Mouse (Mus musculus): Measurements from ENCODE around the gene Mtus2. TPM values are rescaled to one million over a fixed set of nuclear protein-coding genes. Genes with fewer than 3 reads are reported as not detected.
"Not testable (repeated sequence)": the region's sequence is repeated elsewhere in the genome, so short reads cannot be mapped to it uniquely, and the experiment has no call there.

The Mtus2 gene
- polyA plus RNA-seq, 1 experiment from 2014 or later, result 17.9 TPM

DNA sequence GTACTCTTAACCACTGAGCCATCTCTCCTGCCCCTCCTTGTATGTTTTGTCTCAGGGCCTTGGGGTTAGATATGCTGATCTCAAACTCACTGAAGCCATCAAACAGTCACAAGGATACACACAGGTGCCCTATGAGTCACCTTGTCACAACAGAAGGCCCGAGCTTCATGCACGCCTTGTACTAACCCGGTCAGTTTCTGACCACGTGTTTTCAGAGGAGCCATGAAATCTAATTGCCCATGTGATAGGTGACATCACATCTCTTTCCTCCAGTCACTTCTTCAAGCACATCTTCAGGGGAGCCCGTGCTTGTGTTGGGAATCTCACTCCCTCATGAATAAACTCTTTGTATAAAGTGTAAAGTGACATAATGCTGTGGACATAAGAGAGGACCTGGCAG lies 32.5 kb upstream of the Mtus2 start:
- WGBS, result 82% methylated on average over 5 of the region's 5 CpGs

DNA sequence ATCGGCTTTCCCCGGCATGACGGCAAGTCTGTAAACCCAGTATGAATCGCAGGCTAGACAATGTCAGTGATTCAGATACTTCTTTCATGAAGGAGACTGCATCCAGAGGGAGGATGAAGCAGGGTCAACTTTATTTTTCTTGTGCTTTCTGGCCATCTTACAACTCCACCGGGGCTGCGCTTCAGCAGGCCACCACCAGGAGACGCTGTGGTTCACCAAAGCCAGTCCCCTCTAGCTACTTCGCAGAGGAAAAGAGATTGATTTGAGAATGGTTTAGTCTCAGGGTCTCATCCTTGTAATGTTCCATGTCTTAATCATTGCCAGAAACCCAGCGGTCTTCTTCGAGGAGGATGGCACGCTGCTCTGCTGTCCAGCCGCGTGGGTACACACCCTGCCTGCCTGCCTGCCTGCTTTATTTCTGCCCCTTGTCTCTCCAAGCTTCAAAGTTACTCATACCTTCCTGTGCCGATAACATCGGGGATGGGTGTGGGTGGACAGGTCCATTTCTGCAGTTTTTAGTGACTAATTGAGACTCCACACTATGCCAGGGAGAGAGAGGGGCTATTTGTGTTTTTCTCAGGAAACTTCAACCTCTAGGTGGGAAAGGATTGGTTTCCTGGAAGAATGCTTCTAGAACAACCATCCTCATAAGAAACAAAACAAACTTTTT lies 31.1 kb upstream of the Mtus2 start:
- H3K27me3 ChIP-seq (replicated peaks; ENCODE audit: control insufficient read depth, insufficient read depth, low read length), result no peaks in the 10 kb centered on the region
- no peak overlapping the region for H3K9ac ChIP-seq (replicated peaks; ENCODE audit: low read depth, low read length)
- 0 out of 2 replicates have a peak, but pooled peaks cover 2% of the 10 kb centered on the region for H3K9me3 ChIP-seq (ENCODE audit: control insufficient read depth, low read length)
- no peaks in the 10 kb centered on the region for H3K4me1 ChIP-seq (replicated peaks; ENCODE audit: control insufficient read depth, insufficient read depth, low read length)
- no peak overlapping the region for H3K4me3 ChIP-seq (replicated peaks; ENCODE audit: low read length)
- ATAC-seq, result no peak
- H3K36me3 ChIP-seq (ENCODE audit: control insufficient read depth, insufficient read depth), result no peaks in the 10 kb centered on the region
- 76% methylated on average over 15 of the region's 15 CpGs for WGBS
- H3K4me2 ChIP-seq (ENCODE audit: low read length), result no peak overlapping the region
- no peak overlapping the region for H3K27ac ChIP-seq (ENCODE audit: low read length)

More for the DNA sequence above, 32.5 kb upstream of the Mtus2 start:
- Histone ChIP-seq H3K4me2 (ENCODE audit: low read length) (no peak overlapping the region), H3K4me1 (replicated peaks; ENCODE audit: control insufficient read depth, insufficient read depth, low read length) (no peaks in the 10 kb centered on the region), H3K9ac (replicated peaks; ENCODE audit: low read depth, low read length) (no peak overlapping the region), H3K4me3 (replicated peaks; ENCODE audit: low read length) (no peak overlapping the region), H3K9me3 (ENCODE audit: control insufficient read depth, low read length) (0 out of 2 replicates have a peak, but pooled peaks cover 2% of the 10 kb centered on the region), H3K36me3 (ENCODE audit: control insufficient read depth, insufficient read depth) (no peaks in the 10 kb centered on the region), H3K27ac (ENCODE audit: low read length) (no peak overlapping the region), H3K27me3 (replicated peaks; ENCODE audit: control insufficient read depth, insufficient read depth, low read length) (no peaks in the 10 kb centered on the region)
- ATAC-seq, result no peak

DNA sequence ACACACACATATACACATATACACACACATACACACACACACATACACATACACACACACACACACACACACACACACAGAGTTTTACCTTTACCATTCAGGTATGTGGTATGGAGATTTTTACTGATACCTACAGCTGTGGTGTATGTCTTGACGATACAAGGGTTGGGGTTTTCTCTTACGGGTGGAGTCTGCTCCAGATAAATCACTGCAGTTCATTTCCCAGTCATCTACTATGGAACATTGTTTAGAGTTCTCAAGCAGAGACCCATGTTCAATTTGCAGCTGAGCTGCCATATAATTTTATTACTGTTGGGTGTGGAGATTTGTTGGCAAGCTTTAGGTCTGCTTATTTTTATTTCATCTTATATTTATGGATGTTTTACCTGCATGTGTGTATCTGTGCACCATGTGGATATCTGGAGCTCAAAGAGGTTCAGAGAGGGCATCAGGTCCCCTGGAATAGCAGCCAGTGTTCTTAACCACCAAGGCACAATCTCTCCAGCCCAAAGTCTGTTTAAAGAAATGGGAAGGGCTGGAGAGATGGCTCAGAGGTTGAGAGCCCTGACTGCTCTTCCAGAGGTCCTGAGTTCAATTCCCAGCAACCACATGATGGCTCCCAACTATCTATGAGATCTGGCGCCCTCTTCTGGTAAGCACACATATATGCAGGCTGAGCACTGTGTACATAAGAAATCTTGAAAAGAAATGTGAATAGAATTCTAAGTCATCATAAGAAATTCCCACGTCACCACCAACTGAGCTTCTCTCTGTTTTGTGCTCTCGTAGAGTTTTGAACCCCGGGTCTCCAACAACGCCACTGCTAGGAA lies 28.2 kb upstream of the Mtus2 start:
- H3K4me2 ChIP-seq (ENCODE audit: low read length), result no peak overlapping the region
- H3K9ac ChIP-seq (replicated peaks; ENCODE audit: low read depth, low read length), result no peak overlapping the region
- no peak for ATAC-seq
- no peak overlapping the region for H3K27ac ChIP-seq (ENCODE audit: low read length)
- no peaks in the 10 kb centered on the region for H3K27me3 ChIP-seq (replicated peaks; ENCODE audit: control insufficient read depth, insufficient read depth, low read length)
- H3K36me3 ChIP-seq (ENCODE audit: control insufficient read depth, insufficient read depth), result no peaks in the 10 kb centered on the region
- H3K4me3 ChIP-seq (replicated peaks; ENCODE audit: low read length), result no peak overlapping the region
- no peaks in the 10 kb centered on the region for H3K4me1 ChIP-seq (replicated peaks; ENCODE audit: control insufficient read depth, insufficient read depth, low read length)
- 0 out of 2 replicates have a peak, but pooled peaks cover 2% of the 10 kb centered on the region for H3K9me3 ChIP-seq (ENCODE audit: control insufficient read depth, low read length)
- WGBS, result 81% methylated on average over 7 of the region's 7 CpGs

DNA sequence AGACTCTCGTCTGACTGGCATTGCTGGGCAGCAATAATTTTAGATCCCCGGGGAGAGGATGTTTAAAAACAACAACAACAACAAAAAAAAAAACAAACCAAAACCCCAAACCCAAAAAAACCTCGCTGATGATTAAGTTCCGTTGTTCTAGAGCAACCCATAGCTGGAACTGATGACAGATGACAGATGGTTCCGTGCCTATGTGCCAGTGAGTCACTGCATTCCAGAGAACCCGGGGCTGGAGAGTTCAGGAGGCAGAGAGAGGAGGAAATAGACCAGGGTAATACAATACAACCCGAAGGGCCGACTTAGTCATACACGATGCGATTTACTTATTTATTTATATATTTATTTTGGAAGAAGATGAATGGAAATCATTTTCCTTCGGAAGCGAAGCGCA lies 22.0 kb upstream of the Mtus2 start:
- 90% methylated on average over 13 of the region's 13 CpGs for WGBS
- H3K4me3 ChIP-seq (replicated peaks; ENCODE audit: low read length), result no peak overlapping the region
- no peaks in the 10 kb centered on the region for H3K4me1 ChIP-seq (replicated peaks; ENCODE audit: control insufficient read depth, insufficient read depth, low read length)

DNA sequence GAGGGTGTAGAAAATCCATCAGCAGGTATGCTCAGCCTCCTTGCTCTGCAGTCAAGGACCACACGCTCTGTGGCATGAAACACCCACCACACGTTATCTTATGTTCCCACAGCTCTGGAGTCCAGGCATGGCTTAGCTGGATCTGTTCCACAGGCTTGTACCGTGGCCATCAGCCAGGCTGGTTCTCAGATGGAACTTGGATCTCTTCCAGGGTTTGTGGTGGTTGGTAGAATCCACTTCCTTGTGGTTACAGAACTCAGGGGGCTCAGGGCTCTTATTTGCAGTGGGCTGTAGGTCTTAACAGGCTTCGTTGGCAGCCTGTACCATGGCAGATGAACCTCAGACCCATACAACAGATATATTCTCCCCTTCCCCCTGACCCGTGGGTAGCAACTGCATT lies 17.9 kb upstream of the Mtus2 start:
- H3K9me3 ChIP-seq (ENCODE audit: control insufficient read depth, low read length), result no peaks in the 10 kb centered on the region
- H3K4me1 ChIP-seq (replicated peaks; ENCODE audit: control insufficient read depth, insufficient read depth, low read length), result no peaks in the 10 kb centered on the region
- H3K4me2 ChIP-seq (ENCODE audit: low read length), result no peak overlapping the region
- no peak overlapping the region for H3K9ac ChIP-seq (replicated peaks; ENCODE audit: low read depth, low read length)
- WGBS, result 66% methylated on average over 5 of the region's 5 CpGs
- ATAC-seq, result no peak
- H3K27me3 ChIP-seq (replicated peaks; ENCODE audit: control insufficient read depth, insufficient read depth, low read length), result no peaks in the 10 kb centered on the region
- no peak overlapping the region for H3K4me3 ChIP-seq (replicated peaks; ENCODE audit: low read length)
- no peaks in the 10 kb centered on the region for H3K36me3 ChIP-seq (ENCODE audit: control insufficient read depth, insufficient read depth)
- no peak overlapping the region for H3K27ac ChIP-seq (ENCODE audit: low read length)

More for the DNA sequence above, 22.0 kb upstream of the Mtus2 start:
- no peak for ATAC-seq
- Histone ChIP-seq H3K36me3 (ENCODE audit: control insufficient read depth, insufficient read depth) (no peaks in the 10 kb centered on the region), H3K9me3 (ENCODE audit: control insufficient read depth, low read length) (no peaks in the 10 kb centered on the region), H3K9ac (replicated peaks; ENCODE audit: low read depth, low read length) (no peak overlapping the region), H3K4me2 (ENCODE audit: low read length) (no peak overlapping the region), H3K27me3 (replicated peaks; ENCODE audit: control insufficient read depth, insufficient read depth, low read length) (no peaks in the 10 kb centered on the region), H3K27ac (ENCODE audit: low read length) (no peak overlapping the region)

DNA sequence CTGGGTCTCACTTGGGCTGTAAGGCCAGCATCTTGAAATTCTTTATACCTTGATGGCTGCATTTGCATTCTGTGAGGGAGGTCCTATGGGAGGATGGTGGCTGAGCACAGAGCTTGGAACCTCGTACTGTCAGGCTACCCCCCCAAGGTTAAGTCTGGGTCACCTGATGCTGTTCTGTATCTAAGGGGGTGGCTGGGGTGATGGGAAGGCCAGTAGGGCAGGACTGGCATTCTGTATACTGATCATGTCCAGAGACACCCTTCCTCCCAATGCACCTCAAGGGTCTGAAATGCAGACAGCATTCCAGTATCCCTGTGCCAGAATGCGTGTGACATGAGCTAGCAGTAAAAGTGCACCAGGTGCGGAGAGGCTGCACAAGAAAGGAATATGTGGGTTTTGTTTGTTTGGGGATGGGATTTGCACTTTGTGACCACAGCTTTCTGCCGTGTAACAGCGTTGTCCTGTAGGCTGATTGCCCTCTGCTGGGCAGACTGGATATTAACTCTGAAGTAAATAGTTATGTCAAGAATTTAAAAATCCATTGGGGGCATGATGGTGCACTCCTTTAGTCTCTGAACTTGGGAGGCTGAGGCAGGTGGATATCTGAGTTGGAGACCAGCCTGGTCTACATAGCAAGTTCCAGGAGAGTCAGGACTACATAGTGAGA lies 12.0 kb upstream of the Mtus2 start:
- Histone ChIP-seq H3K9ac (replicated peaks; ENCODE audit: low read depth, low read length) (no peak overlapping the region), H3K4me3 (replicated peaks; ENCODE audit: low read length) (no peak overlapping the region), H3K36me3 (ENCODE audit: control insufficient read depth, insufficient read depth) (no peaks in the 10 kb centered on the region), H3K9me3 (ENCODE audit: control insufficient read depth, low read length) (no peaks in the 10 kb centered on the region), H3K27me3 (replicated peaks; ENCODE audit: control insufficient read depth, insufficient read depth, low read length) (no peaks in the 10 kb centered on the region), H3K4me1 (replicated peaks; ENCODE audit: control insufficient read depth, insufficient read depth, low read length) (no peaks in the 10 kb centered on the region), H3K27ac (ENCODE audit: low read length) (no peak overlapping the region), H3K4me2 (ENCODE audit: low read length) (no peak overlapping the region)
- ATAC-seq, result no peak
- 46% methylated on average over 5 of the region's 5 CpGs for WGBS

DNA sequence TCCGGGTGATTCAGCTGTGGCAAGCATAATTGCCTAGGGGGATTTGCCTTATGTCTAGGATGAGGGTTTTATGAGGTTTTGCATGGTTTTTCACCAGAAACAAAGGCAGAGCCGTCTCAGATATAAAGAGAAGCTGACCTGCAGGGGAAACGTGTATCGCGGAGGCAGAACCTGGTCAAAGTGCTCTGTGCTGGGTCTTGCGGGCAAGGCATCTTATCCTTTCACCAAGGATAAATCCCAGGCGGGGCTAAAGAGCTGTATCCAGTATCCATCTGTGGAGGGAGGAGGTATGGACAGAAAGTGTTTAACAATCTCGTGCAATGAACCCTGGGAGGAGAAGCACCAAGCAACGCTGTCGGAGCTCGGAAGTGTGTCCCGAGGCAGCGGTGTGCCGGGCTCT lies 7.2 kb upstream of the Mtus2 start:
- H3K9me3 ChIP-seq (ENCODE audit: control insufficient read depth, low read length), result no peaks in the 10 kb centered on the region
- no peak overlapping the region for H3K4me3 ChIP-seq (replicated peaks; ENCODE audit: low read length)
- H3K27me3 ChIP-seq (replicated peaks; ENCODE audit: control insufficient read depth, insufficient read depth, low read length), result no peaks in the 10 kb centered on the region
- H3K36me3 ChIP-seq (ENCODE audit: control insufficient read depth, insufficient read depth), result no peaks in the 10 kb centered on the region
- no peak overlapping the region for H3K4me2 ChIP-seq (ENCODE audit: low read length)
- H3K27ac ChIP-seq (ENCODE audit: low read length), result no peak overlapping the region
- H3K9ac ChIP-seq (replicated peaks; ENCODE audit: low read depth, low read length), result no peak overlapping the region
- H3K4me1 ChIP-seq (replicated peaks; ENCODE audit: control insufficient read depth, insufficient read depth, low read length), result no peaks in the 10 kb centered on the region
- no peak for ATAC-seq
- WGBS, result 82% methylated on average over 14 of the region's 14 CpGs

DNA sequence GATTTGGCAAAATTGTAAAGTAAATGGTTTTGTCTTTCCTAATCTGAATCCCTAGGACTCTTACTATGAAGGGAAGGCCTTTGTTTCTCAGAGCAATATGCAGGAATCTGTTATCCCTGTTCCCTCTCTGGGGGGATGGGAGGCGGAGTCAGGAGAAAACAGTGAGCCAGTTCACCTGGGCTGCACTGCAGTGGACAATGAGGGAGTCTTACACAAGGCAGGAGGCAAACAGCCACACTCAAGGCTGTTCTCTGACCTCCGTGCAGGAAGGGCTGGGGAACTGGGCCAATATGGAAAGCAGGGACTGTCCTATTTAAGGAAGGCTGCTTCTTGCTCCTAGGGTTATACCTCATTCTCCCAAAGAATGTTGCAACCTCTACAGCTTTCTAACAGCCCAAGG lies 5.4 kb upstream of the Mtus2 start:
- H3K4me1 ChIP-seq (replicated peaks; ENCODE audit: control insufficient read depth, insufficient read depth, low read length), result peaks cover 5% of the 10 kb centered on the region
- H3K27ac ChIP-seq (ENCODE audit: low read length), result no peak overlapping the region
- no peak overlapping the region for H3K4me3 ChIP-seq (replicated peaks; ENCODE audit: low read length)
- WGBS, result 56% methylated on average over 2 of the region's 2 CpGs
- ATAC-seq, result no peak
- H3K9me3 ChIP-seq (ENCODE audit: control insufficient read depth, low read length), result no peaks in the 10 kb centered on the region
- H3K36me3 ChIP-seq (ENCODE audit: control insufficient read depth, insufficient read depth), result no peaks in the 10 kb centered on the region
- no peak overlapping the region for H3K4me2 ChIP-seq (ENCODE audit: low read length)
- H3K27me3 ChIP-seq (replicated peaks; ENCODE audit: control insufficient read depth, insufficient read depth, low read length), result no peaks in the 10 kb centered on the region
- no peak overlapping the region for H3K9ac ChIP-seq (replicated peaks; ENCODE audit: low read depth, low read length)

DNA sequence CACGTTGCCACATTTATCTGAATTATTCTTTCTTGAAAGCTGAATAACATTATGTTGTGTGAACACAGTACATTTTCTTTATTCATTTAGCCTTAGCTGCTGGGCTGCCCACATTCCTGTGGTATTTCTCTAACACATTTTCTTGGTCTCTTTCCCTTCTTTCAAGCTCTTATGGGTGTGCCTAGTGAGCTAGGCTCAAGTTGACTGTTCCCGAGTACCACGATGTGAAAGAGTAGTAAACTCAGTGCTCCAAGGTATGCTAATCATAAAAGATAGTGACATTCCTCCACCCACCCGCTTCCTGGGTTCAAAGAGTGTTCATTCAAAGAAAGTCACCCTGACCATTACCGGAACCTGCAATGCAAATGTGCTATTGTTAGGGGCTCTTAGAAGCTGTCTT lies 3.9 kb upstream of the Mtus2 start:
- H3K9me3 ChIP-seq (ENCODE audit: control insufficient read depth, low read length); H3K4me2 ChIP-seq (ENCODE audit: low read length); H3K36me3 ChIP-seq (ENCODE audit: control insufficient read depth, insufficient read depth); H3K4me3 ChIP-seq (replicated peaks; ENCODE audit: low read length); ATAC-seq; H3K27ac ChIP-seq (ENCODE audit: low read length); H3K27me3 ChIP-seq (replicated peaks; ENCODE audit: control insufficient read depth, insufficient read depth, low read length); H3K9ac ChIP-seq (replicated peaks; ENCODE audit: low read depth, low read length): not testable (repeated sequence)
- 87% methylated on average over 5 of the region's 5 CpGs for WGBS
- H3K4me1 ChIP-seq (replicated peaks; ENCODE audit: control insufficient read depth, insufficient read depth, low read length), result peaks cover 15% of the 10 kb centered on the region
